Comparison of ENCODE assay signal across 8 mouse cellular contexts in genomic region chr7:101107073-101107810, GRCm38 (mm10). TPM values are rescaled to one million over a fixed set of nuclear protein-coding genes. Genes with fewer than 3 reads are reported as not detected.
DNase-seq lines count a peak whose midpoint lies in the region; ATAC-seq and TF ChIP-seq lines count a peak whose summit lies in the region.

No protein-coding gene starts in this region.

- H3K27me3 ChIP-seq in kidney, embryonic 15.5 days, result no peaks in the 10 kb centered on the region
- H3K27me3 ChIP-seq in limb, embryonic 12.5 days, result 0 out of 2 replicates have a peak, but pooled peaks cover 6% of the 10 kb centered on the region

- WGBS in kidney, embryonic 15.5 days, result 34% methylated on average over 5 of the region's 5 CpGs
- WGBS in limb, embryonic 12.5 days, result 29% methylated on average over 5 of the region's 5 CpGs

- in situ Hi-C loops in ES-E14 (cut with MboI; ENCODE audit: low sequenced_read_pairs in 2 of 2, unreplicated experiment in 2 of 2), result no loop called here

- H3K9ac ChIP-seq in kidney, embryonic 15.5 days, result peak overlapping the region; percentile 85
- H3K9ac ChIP-seq in ES-E14 (ENCODE audit: insufficient read depth, low read depth, low read length, poor library complexity, severe bottlenecking), result peak overlapping the region; percentile 81; the same call in 1 of the 2 replicates
- H3K9ac ChIP-seq in limb, embryonic 12.5 days (replicated peaks), result 0 out of 2 replicates have a peak overlapping the region, but pooled peaks have one; percentile 80

- DNase-seq in kidney, adult 8-10 months, result no peak
- DNase-seq in ES-E14 (ENCODE audit: low read depth, low spot score), result peak; percentile 13
- DNase-seq in retina, postnatal 7 days (ENCODE audit: low read depth, low spot score), result peak; percentile 13
- DNase-seq in Muller cell, postnatal 12 days (ENCODE audit: inconsistent ontology term), result no peak
- DNase-seq in lung, postnatal 10 days, result no peak

- peaks cover 23% of the 10 kb centered on the region for H3K4me1 ChIP-seq in kidney, embryonic 15.5 days
- peaks cover 0 to 7% of the 10 kb centered on the region in 2 experiments for H3K4me1 ChIP-seq in ES-E14 (ENCODE audit: control insufficient read depth in 2 of 2, insufficient read depth in 2 of 2, low read length in 2 of 2, poor library complexity in 1 of 2)
- H3K4me1 ChIP-seq in embryonic fibroblast, embryonic 13.5 days (ENCODE audit: control insufficient read depth, insufficient read depth, low read length), result peaks cover 3% of the 10 kb centered on the region; the same call in 1 of the 2 replicates
- peaks cover 15% of the 10 kb centered on the region for H3K4me1 ChIP-seq in limb, embryonic 12.5 days (replicated peaks)

- TF ChIP-seq POLR2A in embryonic fibroblast, embryonic 13.5 days (IDR thresholded peaks at IDR 0.05; ENCODE audit: low read depth, low read length), result no peak

- no peaks in the 10 kb centered on the region for H3K9me3 ChIP-seq in kidney, embryonic 15.5 days (replicated peaks)
- no peaks in the 10 kb centered on the region for H3K9me3 ChIP-seq in ES-E14 (ENCODE audit: control insufficient read depth, insufficient read depth, low read depth, low read length)
- no peaks in the 10 kb centered on the region for H3K9me3 ChIP-seq in limb, embryonic 12.5 days

- peak overlapping the region; percentile 82 for H3K4me2 ChIP-seq in kidney, embryonic 15.5 days
- H3K4me2 ChIP-seq in limb, embryonic 12.5 days, result peak overlapping the region; percentile 92

- no peak for ATAC-seq in kidney, embryonic 15.5 days (replicated peaks; ENCODE audit: low FRiP score)
- ATAC-seq in limb, embryonic 12.5 days (ENCODE audit: insufficient number of reproducible peaks, insufficient read depth, low FRiP score, low TSS enrichment, low read depth), result no peak

- H3K4me3 ChIP-seq in kidney, embryonic 15.5 days (replicated peaks), result peak overlapping the region; percentile 93
- peak overlapping the region; percentile 62 to 88 for H3K4me3 ChIP-seq in ES-E14 (ENCODE audit: insufficient read depth in 1 of 2, low read depth in 1 of 2, low read length in 2 of 2, poor library complexity in 1 of 2, severe bottlenecking in 1 of 2)
- peak overlapping the region; percentile 17 for H3K4me3 ChIP-seq in embryonic fibroblast, embryonic 13.5 days (ENCODE audit: insufficient read depth, low read length)
- H3K4me3 ChIP-seq in limb, embryonic 12.5 days (replicated peaks), result peak overlapping the region; percentile 81

- peaks cover 13% of the 10 kb centered on the region for H3K36me3 ChIP-seq in kidney, embryonic 15.5 days
- H3K36me3 ChIP-seq in ES-E14 (ENCODE audit: control insufficient read depth, insufficient read depth, low read length, poor library complexity, severe bottlenecking), result no peaks in the 10 kb centered on the region
- H3K36me3 ChIP-seq in limb, embryonic 12.5 days, result peaks cover 13% of the 10 kb centered on the region

- TF ChIP-seq CTCF in embryonic fibroblast, embryonic 13.5 days (IDR thresholded peaks at IDR 0.05; ENCODE audit: borderline replicate concordance, insufficient read depth, low read length), result no peak

- H3K27ac ChIP-seq in kidney, embryonic 15.5 days, result peak overlapping the region; percentile 99
- H3K27ac ChIP-seq in ES-E14 (ENCODE audit: insufficient read depth, low read depth, low read length, poor library complexity, severe bottlenecking), result no peak overlapping the region; the same call in 1 of the 2 replicates
- H3K27ac ChIP-seq in embryonic fibroblast, embryonic 13.5 days (ENCODE audit: insufficient read depth, low read length), result no peak overlapping the region
- H3K27ac ChIP-seq in limb, embryonic 12.5 days, result peak overlapping the region; percentile 99

TF ChIP-seq in ES-E14, 5 proteins besides CTCF, POLR2A, EP300 and RAD21:
- TF ChIP-seq CHD2 (IDR thresholded peaks at IDR 0.05; ENCODE audit: low read depth, low read length), result no peak
- TF ChIP-seq ZC3H11A (IDR thresholded peaks at IDR 0.05; ENCODE audit: borderline replicate concordance, low read depth, low read length), result no peak
- TF ChIP-seq HCFC1 (IDR thresholded peaks at IDR 0.05; ENCODE audit: borderline replicate concordance, insufficient read depth, low read length), result no peak
- no peak for TF ChIP-seq MAFK (IDR thresholded peaks at IDR 0.05; ENCODE audit: insufficient read depth, low read depth, low read length)
TF ChIP-seq in ES-E14: peak in this region for 0.

RNA-seq across cellular contexts. Expression of gene Fchsd2, which starts 14.6 kb away (rescaled TPM):
- 25.7 and 27.1 TPM in 2 replicates for polyA plus RNA-seq in kidney, embryonic 15.5 days (2015; fragmentation: Nextera tagmentation; extraction: Ambion mirVana)
- total RNA-seq in ES-E14 (2012; rRNA removed), result 10.7 and 11.1 TPM in 2 replicates
- polyA plus RNA-seq in embryonic fibroblast, embryonic 13.5 days (2011; ENCODE audit: insufficient read length, low read depth, missing spikeins), result 29.0 and 30.3 TPM in 2 replicates
- 25.1 and 27.9 TPM in 2 replicates for polyA plus RNA-seq in limb, embryonic 12.5 days (2016; fragmentation: Nextera tagmentation; extraction: Ambion mirVana)

Comparison
In these comparisons a context has a peak if more than half of its experiments do, and no peak if none do; other contexts are left out.
1. H3K27ac ChIP-seq: peak in kidney, embryonic 15.5 days (single experiment) and limb, embryonic 12.5 days (single experiment); none in ES-E14 (single experiment) and embryonic fibroblast, embryonic 13.5 days (single experiment).
2. H3K4me3 ChIP-seq: peak in every context shown above with its lines; median percentile 93 in kidney, embryonic 15.5 days; 81 in limb, embryonic 12.5 days; 75 in ES-E14; 17 in embryonic fibroblast, embryonic 13.5 days.
3. DNase-seq: peak in ES-E14 (single experiment) and retina, postnatal 7 days (single experiment); none in kidney, adult 8-10 months (0 of 2), Muller cell, postnatal 12 days (single experiment) and lung, postnatal 10 days (single experiment).
4. Peak in every context shown above with its lines, with median percentiles within 50 percentile points of each other: H3K9ac ChIP-seq.